Mouse (Mus musculus): ENCODE results near the gene Cnpy3. TPM values are rescaled to one million over a fixed set of nuclear protein-coding genes. Genes with fewer than 3 reads are reported as not detected.
"Not testable (repeated sequence)": the region's sequence is repeated elsewhere in the genome, so short reads cannot be mapped to it uniquely, and the experiment has no call there.

Cnpy3 gene
- polyA plus RNA-seq, 1 experiment from 2014 or later, result 62.5 TPM

DNA sequence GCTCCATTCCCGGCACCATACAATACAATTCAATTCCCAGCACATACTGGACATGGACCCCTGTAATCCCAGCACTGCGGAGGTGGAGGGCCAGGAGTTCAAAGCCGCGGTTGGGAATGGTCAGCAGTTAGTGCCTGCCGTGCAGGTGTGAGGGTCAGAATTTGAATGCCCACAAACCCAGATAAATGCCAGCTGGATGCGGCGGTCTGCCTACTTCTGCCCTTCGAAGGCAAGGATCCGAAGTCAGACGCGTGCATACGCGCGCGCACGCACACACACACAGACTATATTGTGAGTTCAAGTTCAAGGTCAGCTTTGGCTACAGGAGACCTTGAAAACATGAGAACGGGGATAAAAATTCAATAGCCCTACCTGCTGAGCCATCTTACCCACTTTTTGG, 19.6 kb upstream of the Cnpy3 start:
- H3K4me1 ChIP-seq (ENCODE audit: control insufficient read depth, insufficient read depth, low read length), result peaks cover 11% of the 10 kb centered on the region
- H3K27ac ChIP-seq (ENCODE audit: low read depth, low read length), result peak overlapping the region; percentile 67; the same call in 1 of the 2 replicates
- H3K9me3 ChIP-seq (ENCODE audit: control insufficient read depth, low read length), result no peaks in the 10 kb centered on the region
- peak overlapping the region; percentile 88 for H3K4me3 ChIP-seq (ENCODE audit: low read depth, low read length)
- peak overlapping the region; percentile 62; the same call in 1 of the 2 replicates for H3K9ac ChIP-seq (replicated peaks; ENCODE audit: low read depth, low read length)
- ATAC-seq (ENCODE audit: low read depth), result no peak
- peaks cover 20% of the 10 kb centered on the region for H3K36me3 ChIP-seq (ENCODE audit: control insufficient read depth, insufficient read depth, low read length)
- H3K27me3 ChIP-seq (ENCODE audit: control insufficient read depth, insufficient read depth, low read length), result no peaks in the 10 kb centered on the region
- 76% methylated on average over 17 of the region's 17 CpGs for WGBS
- H3K4me2 ChIP-seq (ENCODE audit: low read depth, low read length), result peak overlapping the region; percentile 95

DNA sequence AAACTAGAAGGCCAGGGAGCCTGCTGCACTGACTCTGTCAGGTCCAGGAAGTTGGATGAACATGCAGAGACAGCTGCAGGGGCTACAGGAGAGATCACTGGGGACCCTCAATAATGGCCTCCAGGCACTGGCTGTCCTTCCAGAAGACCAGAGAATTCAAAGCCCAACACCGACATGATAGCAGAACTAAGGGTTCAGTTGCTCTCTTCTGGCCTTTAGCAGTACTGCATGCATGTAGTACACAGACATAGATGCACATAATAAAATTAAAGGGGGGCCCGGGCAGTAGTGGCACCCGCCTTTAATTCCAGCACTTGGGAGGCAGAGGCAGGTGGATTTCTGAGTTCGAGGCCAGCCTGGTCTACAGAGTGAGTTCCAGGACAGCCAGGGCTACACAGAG, 19.0 kb upstream of the Cnpy3 start:
- Histone ChIP-seq H3K27me3 (ENCODE audit: control insufficient read depth, insufficient read depth, low read length) (no peaks in the 10 kb centered on the region), H3K4me1 (ENCODE audit: control insufficient read depth, insufficient read depth, low read length) (peaks cover 11% of the 10 kb centered on the region), H3K9me3 (ENCODE audit: control insufficient read depth, low read length) (no peaks in the 10 kb centered on the region), H3K4me3 (ENCODE audit: low read depth, low read length) (no peak overlapping the region), H3K9ac (replicated peaks; ENCODE audit: low read depth, low read length) (no peak overlapping the region), H3K27ac (ENCODE audit: low read depth, low read length) (no peak overlapping the region), H3K36me3 (ENCODE audit: control insufficient read depth, insufficient read depth, low read length) (peaks cover 15% of the 10 kb centered on the region), H3K4me2 (ENCODE audit: low read depth, low read length) (no peak overlapping the region)
- WGBS, result 85% methylated on average over 4 of the region's 4 CpGs
- ATAC-seq (ENCODE audit: low read depth), result no peak

DNA sequence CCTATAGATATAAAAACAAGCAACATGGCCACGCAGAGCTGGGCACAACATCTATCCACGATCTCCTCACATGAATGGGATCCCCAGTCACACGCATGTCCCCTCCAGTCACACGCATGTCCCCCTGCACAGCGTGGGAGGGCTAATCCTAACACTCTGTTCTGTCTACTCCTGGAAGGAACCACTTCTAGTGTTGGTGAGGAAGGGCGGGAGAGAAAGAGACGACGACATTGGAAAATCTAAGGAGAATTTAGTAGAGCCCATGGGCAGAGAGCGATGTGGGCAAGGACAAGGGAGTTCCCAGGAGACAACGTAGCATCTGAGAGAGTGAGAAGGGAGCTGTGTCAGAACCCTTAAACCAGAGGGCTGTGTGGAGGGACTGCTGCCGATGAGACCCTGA, 18.5 kb upstream of the Cnpy3 start:
- Histone ChIP-seq H3K9me3 (ENCODE audit: control insufficient read depth, low read length) (no peaks in the 10 kb centered on the region), H3K4me1 (ENCODE audit: control insufficient read depth, insufficient read depth, low read length) (peaks cover 11% of the 10 kb centered on the region), H3K4me2 (ENCODE audit: low read depth, low read length) (no peak overlapping the region), H3K4me3 (ENCODE audit: low read depth, low read length) (no peak overlapping the region), H3K9ac (replicated peaks; ENCODE audit: low read depth, low read length) (no peak overlapping the region), H3K27ac (ENCODE audit: low read depth, low read length) (no peak overlapping the region), H3K36me3 (ENCODE audit: control insufficient read depth, insufficient read depth, low read length) (peaks cover 10% of the 10 kb centered on the region), H3K27me3 (ENCODE audit: control insufficient read depth, insufficient read depth, low read length) (no peaks in the 10 kb centered on the region)
- WGBS, result 90% methylated on average over 11 of the region's 11 CpGs
- ATAC-seq (ENCODE audit: low read depth), result no peak

DNA sequence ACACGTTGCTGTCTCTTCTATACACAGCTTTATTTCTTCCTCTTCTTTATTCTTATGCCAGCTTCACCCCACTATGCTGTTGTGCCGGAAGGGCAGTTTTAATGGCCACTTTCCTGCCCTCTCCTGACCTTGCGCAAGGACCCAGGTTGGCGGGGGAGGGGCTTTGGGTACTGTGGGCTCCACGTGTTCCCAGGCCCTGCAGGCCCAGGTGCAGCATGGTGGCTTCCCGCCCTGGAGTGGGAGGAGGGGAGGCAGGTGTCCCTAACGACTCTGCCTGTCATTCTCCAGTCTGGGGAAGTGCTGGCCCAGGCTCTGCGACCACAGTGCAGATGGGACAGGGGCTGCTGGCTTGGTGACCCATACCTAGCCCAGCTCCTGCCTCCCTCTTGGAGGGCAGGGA, 15.9 kb upstream of the Cnpy3 start:
- no peaks in the 10 kb centered on the region for H3K9me3 ChIP-seq (ENCODE audit: control insufficient read depth, low read length)
- 43% methylated on average over 8 of the region's 8 CpGs for WGBS
- ATAC-seq (ENCODE audit: low read depth), result no peak
- H3K4me2 ChIP-seq (ENCODE audit: low read depth, low read length), result no peak overlapping the region
- no peaks in the 10 kb centered on the region for H3K36me3 ChIP-seq (ENCODE audit: control insufficient read depth, insufficient read depth, low read length)
- H3K4me3 ChIP-seq (ENCODE audit: low read depth, low read length), result no peak overlapping the region
- peaks cover 5% of the 10 kb centered on the region; the same call in 1 of the 2 replicates for H3K4me1 ChIP-seq (ENCODE audit: control insufficient read depth, insufficient read depth, low read length)
- H3K27ac ChIP-seq (ENCODE audit: low read depth, low read length), result no peak overlapping the region
- H3K27me3 ChIP-seq (ENCODE audit: control insufficient read depth, insufficient read depth, low read length), result no peaks in the 10 kb centered on the region
- no peak overlapping the region for H3K9ac ChIP-seq (replicated peaks; ENCODE audit: low read depth, low read length)

DNA sequence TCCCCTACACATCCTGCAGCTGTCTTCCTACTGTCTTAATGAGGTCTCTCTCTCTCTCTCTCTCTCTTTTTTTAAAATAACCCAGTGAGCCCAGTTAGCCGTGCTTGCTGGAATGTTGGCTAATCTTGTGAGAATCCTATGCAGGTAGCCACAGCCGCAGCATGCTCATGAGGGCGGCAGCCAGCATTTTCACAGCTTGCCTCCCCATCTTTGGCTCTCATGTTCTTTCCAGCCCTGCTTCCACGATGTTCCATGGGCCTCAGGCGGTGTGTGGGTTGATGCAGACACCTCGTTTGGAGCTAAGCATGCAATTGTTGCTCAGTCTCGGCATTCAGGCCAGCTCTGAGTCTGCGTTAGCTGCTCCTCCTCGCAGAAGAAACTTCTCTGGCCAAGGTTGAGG, 12.9 kb upstream of the Cnpy3 start:
- not testable (repeated sequence) for H3K4me1 ChIP-seq (ENCODE audit: control insufficient read depth, insufficient read depth, low read length); H3K27me3 ChIP-seq (ENCODE audit: control insufficient read depth, insufficient read depth, low read length); H3K9ac ChIP-seq (replicated peaks; ENCODE audit: low read depth, low read length); H3K9me3 ChIP-seq (ENCODE audit: control insufficient read depth, low read length); ATAC-seq (ENCODE audit: low read depth); H3K4me2 ChIP-seq (ENCODE audit: low read depth, low read length); H3K4me3 ChIP-seq (ENCODE audit: low read depth, low read length); H3K36me3 ChIP-seq (ENCODE audit: control insufficient read depth, insufficient read depth, low read length); H3K27ac ChIP-seq (ENCODE audit: low read depth, low read length)
- WGBS, result 76% methylated on average over 8 of the region's 9 CpGs

DNA sequence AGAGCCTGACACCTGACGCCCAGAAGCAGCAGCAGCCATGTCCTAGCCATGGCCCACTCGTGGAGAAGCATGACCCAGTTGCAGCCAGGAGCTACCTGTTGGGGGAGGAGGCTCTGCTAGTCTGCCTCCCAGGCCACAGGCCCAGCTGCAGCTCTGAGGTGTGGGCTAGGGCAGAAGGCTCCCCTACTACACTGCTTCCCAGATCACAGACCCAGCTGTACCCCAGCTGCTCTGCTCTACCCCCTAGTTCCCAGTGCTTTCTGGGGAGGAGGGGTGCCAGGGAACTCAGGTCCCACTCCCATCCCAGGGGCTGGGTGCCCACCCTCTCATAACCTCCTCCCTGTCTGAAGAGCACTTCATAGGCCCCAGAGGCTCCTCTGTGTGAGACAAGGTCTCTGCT, 11.5 kb upstream of the Cnpy3 start, which contains the start of gene Ptcra:
Gene Ptcra (minus strand): TSS at position 169 of the 400 bp plus-strand sequence.
- Histone ChIP-seq H3K27me3 (ENCODE audit: control insufficient read depth, insufficient read depth, low read length) (no peaks in the 10 kb centered on the region), H3K27ac (ENCODE audit: low read depth, low read length) (no peak within 1 kb of the TSS), H3K9ac (replicated peaks; ENCODE audit: low read depth, low read length) (no peak within 1 kb of the TSS), H3K9me3 (ENCODE audit: control insufficient read depth, low read length) (no peaks in the 10 kb centered on the region), H3K4me3 (ENCODE audit: low read depth, low read length) (no peak within 1 kb of the TSS), H3K4me1 (ENCODE audit: control insufficient read depth, insufficient read depth, low read length) (no peaks in the 10 kb centered on the region), H3K4me2 (ENCODE audit: low read depth, low read length) (no peak within 1 kb of the TSS), H3K36me3 (ENCODE audit: control insufficient read depth, insufficient read depth, low read length) (no peaks in the 10 kb centered on the region)
- 60% methylated on average over 2 of the region's 2 CpGs for WGBS
- no peak for ATAC-seq (ENCODE audit: low read depth)

DNA sequence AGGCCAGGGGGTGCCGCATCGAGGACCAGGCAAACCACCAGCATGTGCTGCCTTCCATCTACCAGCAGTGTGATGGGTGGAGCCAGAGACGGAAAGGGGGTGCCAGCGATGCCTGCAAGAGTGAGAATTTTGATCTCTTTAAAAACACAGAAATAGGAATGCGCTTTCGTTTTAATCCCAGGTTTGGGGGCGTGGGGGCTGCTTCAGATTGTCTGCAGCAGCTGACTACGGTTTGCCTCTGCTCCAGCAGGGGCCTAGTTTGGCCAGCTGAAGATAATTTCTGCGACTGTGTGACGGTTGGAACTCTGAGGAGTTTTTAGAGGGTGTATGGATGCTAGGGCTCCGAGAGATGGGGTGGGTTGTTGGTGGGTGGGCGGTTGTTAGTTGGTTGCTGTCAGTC, 6.7 kb upstream of the Cnpy3 start:
- WGBS, result 85% methylated on average over 12 of the region's 12 CpGs
- Histone ChIP-seq H3K27me3 (ENCODE audit: control insufficient read depth, insufficient read depth, low read length) (no peaks in the 10 kb centered on the region), H3K27ac (ENCODE audit: low read depth, low read length) (no peak overlapping the region), H3K9ac (replicated peaks; ENCODE audit: low read depth, low read length) (no peak overlapping the region), H3K4me1 (ENCODE audit: control insufficient read depth, insufficient read depth, low read length) (no peaks in the 10 kb centered on the region), H3K4me2 (ENCODE audit: low read depth, low read length) (no peak overlapping the region), H3K4me3 (ENCODE audit: low read depth, low read length) (no peak overlapping the region), H3K36me3 (ENCODE audit: control insufficient read depth, insufficient read depth, low read length) (no peaks in the 10 kb centered on the region), H3K9me3 (ENCODE audit: control insufficient read depth, low read length) (no peaks in the 10 kb centered on the region)
- ATAC-seq (ENCODE audit: low read depth), result no peak

DNA sequence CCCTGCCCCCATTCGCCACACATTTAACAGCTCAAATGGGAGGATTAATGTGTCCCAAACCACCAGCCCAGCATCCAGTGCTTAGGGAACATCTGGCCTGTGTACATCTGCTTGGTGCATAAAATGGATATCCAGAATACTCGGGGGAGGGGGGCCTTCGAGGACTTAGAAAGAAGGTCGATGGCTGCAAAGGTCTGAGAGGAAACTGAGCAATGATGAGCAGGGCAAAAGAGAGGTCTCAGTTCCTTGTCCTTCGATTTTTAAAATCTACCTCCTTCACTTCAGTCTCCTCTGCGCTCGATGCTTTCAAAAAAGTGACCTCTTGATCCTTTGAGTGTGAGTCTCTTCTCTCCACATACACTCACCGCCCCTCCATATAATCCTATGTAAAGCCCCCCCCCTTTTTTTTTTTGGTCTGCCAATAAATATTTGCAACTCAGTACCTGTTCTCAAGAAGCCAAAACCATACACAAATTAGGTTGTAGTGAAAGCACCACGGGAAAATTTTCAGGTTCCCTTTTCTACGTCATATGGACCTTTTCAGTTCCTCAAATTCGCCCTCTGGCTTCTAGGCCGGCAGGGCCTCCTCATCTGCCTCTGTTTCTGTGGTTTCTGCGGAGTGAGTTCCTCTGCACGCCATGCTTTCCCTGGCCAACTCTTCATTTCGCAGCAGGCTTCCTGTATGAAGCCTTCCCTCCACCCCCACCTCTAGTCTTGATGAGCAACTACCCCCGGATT, 789 bp downstream of the Cnpy3 start:
- H3K27me3 ChIP-seq (ENCODE audit: control insufficient read depth, insufficient read depth, low read length), result no peaks in the 10 kb centered on the region
- H3K27ac ChIP-seq (ENCODE audit: low read depth, low read length), result peak overlapping the region; percentile 85
- no peak for ATAC-seq (ENCODE audit: low read depth)
- H3K9ac ChIP-seq (replicated peaks; ENCODE audit: low read depth, low read length), result peak overlapping the region; percentile 69
- H3K4me3 ChIP-seq (ENCODE audit: low read depth, low read length), result peak overlapping the region; percentile 73
- H3K4me1 ChIP-seq (ENCODE audit: control insufficient read depth, insufficient read depth, low read length), result peaks cover 7% of the 10 kb centered on the region
- no peaks in the 10 kb centered on the region for H3K36me3 ChIP-seq (ENCODE audit: control insufficient read depth, insufficient read depth, low read length)
- WGBS, result 27% methylated on average over 16 of the region's 16 CpGs
- peak overlapping the region; percentile 78 for H3K4me2 ChIP-seq (ENCODE audit: low read depth, low read length)
- no peaks in the 10 kb centered on the region for H3K9me3 ChIP-seq (ENCODE audit: control insufficient read depth, low read length)

DNA sequence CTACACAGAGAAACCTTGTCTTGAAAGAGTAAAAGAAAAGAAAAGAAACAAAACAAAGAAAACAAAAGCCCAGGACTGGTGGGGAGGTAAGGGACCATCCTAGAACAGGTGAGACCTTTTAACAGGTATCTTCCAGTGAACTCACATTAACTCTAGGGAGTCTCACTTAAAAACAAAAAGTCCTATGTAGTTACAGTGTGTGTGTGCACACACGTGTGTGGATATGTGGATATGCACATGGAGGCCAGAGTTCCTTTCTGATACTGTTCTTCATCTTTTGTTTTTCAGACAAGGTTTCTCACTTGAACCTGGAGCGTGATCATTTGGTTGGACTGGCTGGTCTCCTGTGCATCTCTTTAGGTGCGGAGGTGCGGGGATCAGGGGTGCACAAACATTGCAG, 1.4 kb downstream of the Cnpy3 start:
- H3K27ac ChIP-seq (ENCODE audit: low read depth, low read length), result no peak overlapping the region
- 78% methylated on average over 4 of the region's 4 CpGs for WGBS
- no peak for ATAC-seq (ENCODE audit: low read depth)

More for the DNA sequence above, 1.4 kb downstream of the Cnpy3 start:
- H3K4me1 ChIP-seq (ENCODE audit: control insufficient read depth, insufficient read depth, low read length), result peaks cover 7% of the 10 kb centered on the region
- H3K4me2 ChIP-seq (ENCODE audit: low read depth, low read length), result peak overlapping the region; percentile 78
- no peaks in the 10 kb centered on the region for H3K36me3 ChIP-seq (ENCODE audit: control insufficient read depth, insufficient read depth, low read length)
- 0 out of 2 replicates have a peak overlapping the region, but pooled peaks have one; percentile 73 for H3K4me3 ChIP-seq (ENCODE audit: low read depth, low read length)
- peak overlapping the region; percentile 69 for H3K9ac ChIP-seq (replicated peaks; ENCODE audit: low read depth, low read length)
- H3K27me3 ChIP-seq (ENCODE audit: control insufficient read depth, insufficient read depth, low read length), result no peaks in the 10 kb centered on the region
- H3K9me3 ChIP-seq (ENCODE audit: control insufficient read depth, low read length), result no peaks in the 10 kb centered on the region

Data from neural tube, embryonic 14.5 days (tissue).